Mouse (Mus musculus) erythroblast, embryonic 14.5 days (primary cell): ENCODE measurements around the gene Mab21l2. TPM values are rescaled to one million over a fixed set of nuclear protein-coding genes. Genes with fewer than 3 reads are reported as not detected.

ENCODE experiments used
- H3K27me3 ChIP-seq: 2 replicates; pipeline ENCODE4 v1.6.1; 2012; ENCODE audit warnings: inconsistent platforms; ENCODE audit not compliant: control insufficient read depth
- H3K36me3 ChIP-seq: 2 replicates; pipeline ENCODE4 v1.6.1; 2012; ENCODE audit warnings: mild to moderate bottlenecking, inconsistent platforms; ENCODE audit not compliant: control insufficient read depth
- H3K4me1 ChIP-seq: 2 replicates; pipeline ENCODE4 v1.6.1; 2012; ENCODE audit warnings: inconsistent platforms; ENCODE audit not compliant: control insufficient read depth
- H3K4me3 ChIP-seq: replicated peaks from 2 replicates; pipeline ENCODE3; 2012; ENCODE audit warnings: moderate library complexity, mild to moderate bottlenecking, inconsistent platforms
- H3K9me3 ChIP-seq: 2 replicates; pipeline ENCODE4 v1.6.1; 2012; ENCODE audit warnings: low read length, inconsistent platforms, mixed read lengths; ENCODE audit not compliant: control insufficient read depth
- GATA1 ChIP-seq: IDR thresholded peaks from 2 replicates; pipeline ENCODE4 v1.6.1; 2012; ENCODE audit warnings: low read length, inconsistent platforms, mixed read lengths
- TAL1 ChIP-seq: IDR thresholded peaks from 3 replicates; pipeline ENCODE4 v1.6.1; 2012; ENCODE audit warnings: low read length, inconsistent platforms, mixed read lengths
- polyA plus RNA-seq: library from polyadenylated mRNA; stranded (reverse); fragments of >175 nt; gene quantifications from 2 replicates; pipeline ENCODE4 v1.2.3, GENCODE M21; 2012

The Mab21l2 gene
- polyA plus RNA-seq, 1 experiment, result not detected

DNA sequence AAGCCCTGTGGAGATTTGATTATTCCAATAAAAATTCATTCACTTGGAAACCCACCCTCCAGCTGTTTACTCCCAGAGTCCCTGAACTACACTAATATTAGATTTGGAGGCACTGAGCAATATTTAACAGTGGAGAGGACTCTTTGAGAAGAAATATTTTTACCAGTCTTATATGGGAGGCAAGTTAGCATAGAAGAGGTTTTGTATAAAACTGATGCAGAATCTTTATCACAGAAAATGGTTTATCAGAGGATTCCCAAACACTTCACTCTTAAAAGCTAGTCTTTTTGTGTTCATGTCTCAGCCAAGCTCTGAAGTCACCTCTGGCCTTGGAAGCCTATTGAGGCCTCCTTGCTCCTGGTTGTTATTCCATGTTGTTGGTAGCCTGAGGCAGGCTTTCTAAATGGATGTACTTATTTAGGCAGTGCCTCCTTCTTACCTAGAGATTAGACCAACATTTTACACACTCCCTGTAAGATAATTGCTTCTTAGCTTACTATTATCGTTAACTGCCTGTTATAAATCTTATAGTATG lies 6.5 kb downstream of the Mab21l2 start:
- TF ChIP-seq TAL1 (no peak), GATA1 (no peak)

DNA sequence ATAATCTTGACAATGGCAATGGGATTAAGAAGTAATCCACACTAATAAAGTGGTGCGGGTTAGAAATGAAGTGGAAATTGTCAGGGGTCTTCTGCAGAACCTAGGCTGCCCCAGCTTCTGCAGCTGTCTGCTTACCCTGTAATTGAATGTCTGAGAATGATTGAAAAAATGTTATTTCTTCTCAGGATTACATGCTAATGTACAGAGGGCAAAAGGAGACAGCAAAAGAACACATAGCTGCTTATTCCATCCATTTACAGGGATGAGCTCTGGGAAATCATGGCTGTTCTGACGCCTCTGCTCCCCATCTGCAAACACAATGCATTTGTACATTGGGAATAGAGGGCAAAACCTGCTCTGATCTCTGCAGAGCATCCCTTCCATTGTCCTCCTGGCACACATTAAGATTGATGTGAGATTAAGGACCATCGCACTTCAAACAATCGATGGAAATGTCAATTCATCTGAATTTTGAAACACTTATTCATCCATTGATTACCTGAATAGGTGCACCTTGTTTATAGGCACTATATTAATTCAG lies 7.3 kb downstream of the Mab21l2 start:
- no peaks in the 10 kb centered on the region; the same call in 1 of the 2 replicates for H3K36me3 ChIP-seq
- peaks cover 19% of the 10 kb centered on the region for H3K27me3 ChIP-seq
- TF ChIP-seq TAL1 (no peak), GATA1 (no peak)
- no peaks in the 10 kb centered on the region for H3K4me1 ChIP-seq
- H3K9me3 ChIP-seq, result no peaks in the 10 kb centered on the region
- H3K4me3 ChIP-seq, result no peak overlapping the region

More for the DNA sequence above, 6.5 kb downstream of the Mab21l2 start:
- Histone ChIP-seq H3K4me1 (peaks cover 6% of the 10 kb centered on the region), H3K4me3 (no peak overlapping the region), H3K36me3 (peaks cover under 1% of the 10 kb centered on the region), H3K9me3 (peaks cover 4% of the 10 kb centered on the region; the same call in 1 of the 2 replicates), H3K27me3 (peaks cover 26% of the 10 kb centered on the region)

- Histone ChIP-seq H3K27me3 (peaks cover 4% of the 10 kb centered on the region), H3K4me3 (no peak overlapping the region), H3K9me3 (no peaks in the 10 kb centered on the region), H3K36me3 (no peaks in the 10 kb centered on the region; the same call in 1 of the 2 replicates), H3K4me1 (no peaks in the 10 kb centered on the region)
- no peak for TF ChIP-seq GATA1
- TF ChIP-seq TAL1, result no peak
Measured at GRCm38 (mm10) chr3:86539555-86540168, 8.8 kb downstream of the Mab21l2 start.

DNA sequence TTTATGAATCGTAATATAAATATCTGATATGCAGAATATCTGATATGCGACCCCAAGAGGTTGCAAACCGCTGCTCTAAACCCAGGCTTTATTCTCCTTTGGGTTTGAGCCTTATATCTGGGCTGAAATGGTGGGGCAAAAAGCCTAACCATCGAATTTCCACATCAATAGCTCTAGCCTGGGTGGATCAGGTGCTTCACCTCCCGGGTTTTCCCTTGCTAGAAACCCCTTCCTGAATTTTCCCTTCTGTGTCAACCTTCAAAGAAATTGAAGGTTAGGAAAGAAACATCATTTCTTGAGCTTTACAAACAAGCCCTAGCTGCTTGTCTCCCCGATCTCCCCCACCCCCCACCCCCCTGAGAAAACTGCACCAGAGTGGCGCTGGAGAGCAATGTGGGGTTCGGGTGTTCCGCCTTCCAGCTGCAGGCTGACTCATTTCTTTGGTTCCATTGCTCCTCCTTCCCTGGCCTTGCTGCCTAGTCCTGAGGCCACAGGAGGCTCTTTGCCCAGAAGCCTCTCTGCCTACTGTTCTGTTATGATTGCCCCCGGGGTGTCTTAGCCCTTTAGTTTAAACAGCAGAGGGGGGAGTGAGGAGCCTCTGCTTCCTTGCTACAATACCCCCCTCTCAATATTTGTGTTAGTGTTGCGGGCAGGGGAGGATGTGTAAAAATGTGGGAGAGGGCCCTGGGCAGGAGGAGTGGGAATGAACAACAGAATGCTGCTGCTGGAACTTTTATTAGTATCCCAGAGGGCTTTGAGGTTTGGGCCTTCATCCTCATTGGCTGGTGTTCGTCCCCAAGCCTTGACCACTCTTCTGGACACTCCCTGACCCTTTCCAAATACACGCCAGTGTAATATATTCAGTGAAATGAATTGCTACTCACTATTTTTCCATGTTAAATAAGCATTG lies 9.5 kb downstream of the Mab21l2 start:
- no peaks in the 10 kb centered on the region; the same call in 1 of the 2 replicates for H3K36me3 ChIP-seq
- no peak overlapping the region for H3K4me3 ChIP-seq
- TF ChIP-seq TAL1, result no peak
- no peak for TF ChIP-seq GATA1
- H3K9me3 ChIP-seq, result no peaks in the 10 kb centered on the region
- H3K4me1 ChIP-seq, result no peaks in the 10 kb centered on the region
- H3K27me3 ChIP-seq, result no peaks in the 10 kb centered on the region

- H3K27me3 ChIP-seq, result no peaks in the 10 kb centered on the region
- H3K4me1 ChIP-seq, result no peaks in the 10 kb centered on the region
- TF ChIP-seq TAL1, result no peak
- no peak for TF ChIP-seq GATA1
- no peaks in the 10 kb centered on the region; the same call in none of the 2 replicates for H3K36me3 ChIP-seq
- H3K9me3 ChIP-seq, result no peaks in the 10 kb centered on the region
- no peak overlapping the region for H3K4me3 ChIP-seq
Measured at GRCm38 (mm10) chr3:86536751-86537150, 11.7 kb downstream of the Mab21l2 start.

DNA sequence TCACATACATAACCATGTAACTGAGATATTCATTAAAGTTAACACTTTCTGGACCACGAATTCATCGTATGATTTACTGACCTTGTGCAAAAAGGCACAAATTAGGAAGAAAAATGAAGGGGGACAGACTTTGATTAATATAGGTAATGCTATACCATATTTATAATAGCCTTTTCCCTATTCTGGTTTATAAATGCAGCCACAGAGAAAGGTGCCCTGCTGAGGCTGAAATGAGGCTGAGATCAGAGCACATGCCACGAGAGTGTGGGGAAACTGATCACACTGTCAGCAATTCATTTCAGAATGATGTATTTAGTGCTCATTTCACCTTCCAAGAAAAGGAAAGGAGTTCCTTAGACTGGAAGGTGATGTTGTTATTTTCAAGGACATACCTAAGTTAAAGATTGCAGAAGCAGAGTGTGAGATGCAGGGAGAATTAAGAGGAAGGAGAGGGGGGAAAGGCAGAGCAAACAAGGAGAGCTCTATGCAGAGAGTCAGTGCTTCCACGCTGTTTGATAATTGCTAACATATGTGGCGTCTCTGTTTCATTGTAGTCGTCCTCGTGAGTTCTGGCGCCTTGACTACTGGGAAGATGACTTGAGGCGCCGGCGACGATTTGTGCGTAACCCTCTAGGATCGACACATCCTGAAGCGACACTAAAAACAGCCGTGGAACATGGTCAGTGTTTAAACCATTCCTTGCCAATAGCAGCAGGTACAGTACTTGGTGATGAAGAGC lies 16.7 kb downstream of the Mab21l2 start:
- no peak overlapping the region for H3K4me3 ChIP-seq
- no peaks in the 10 kb centered on the region for H3K27me3 ChIP-seq
- no peaks in the 10 kb centered on the region for H3K4me1 ChIP-seq
- H3K9me3 ChIP-seq, result no peaks in the 10 kb centered on the region
- no peaks in the 10 kb centered on the region; the same call in 1 of the 2 replicates for H3K36me3 ChIP-seq
- TF ChIP-seq GATA1, result no peak
- TF ChIP-seq TAL1, result no peak

- Histone ChIP-seq H3K4me3 (no peak overlapping the region), H3K27me3 (no peaks in the 10 kb centered on the region), H3K4me1 (no peaks in the 10 kb centered on the region), H3K36me3 (no peaks in the 10 kb centered on the region), H3K9me3 (no peaks in the 10 kb centered on the region)
- no peak for TF ChIP-seq GATA1
- TF ChIP-seq TAL1, result no peak
Measured at GRCm38 (mm10) chr3:86522880-86523505, 25.4 kb downstream of the Mab21l2 start.

GRCm38 (mm10) chr3:86518506-86519109 lies 29.8 kb downstream of the Mab21l2 start:
- no peaks in the 10 kb centered on the region for H3K27me3 ChIP-seq
- TF ChIP-seq GATA1, result no peak
- no peak for TF ChIP-seq TAL1
- H3K4me3 ChIP-seq, result no peak overlapping the region
- no peaks in the 10 kb centered on the region for H3K9me3 ChIP-seq
- H3K4me1 ChIP-seq, result no peaks in the 10 kb centered on the region
- no peaks in the 10 kb centered on the region for H3K36me3 ChIP-seq
